Mouse (Mus musculus): ENCODE data around the gene Egfl6. TPM values are rescaled to one million over a fixed set of nuclear protein-coding genes. Genes with fewer than 3 reads are reported as not detected.
"Not testable (repeated sequence)": the region's sequence is repeated elsewhere in the genome, so short reads cannot be mapped to it uniquely, and the experiment has no call there.

Egfl6 gene
- polyA plus RNA-seq, 1 experiment from 2014 or later = 8.6 TPM

DNA sequence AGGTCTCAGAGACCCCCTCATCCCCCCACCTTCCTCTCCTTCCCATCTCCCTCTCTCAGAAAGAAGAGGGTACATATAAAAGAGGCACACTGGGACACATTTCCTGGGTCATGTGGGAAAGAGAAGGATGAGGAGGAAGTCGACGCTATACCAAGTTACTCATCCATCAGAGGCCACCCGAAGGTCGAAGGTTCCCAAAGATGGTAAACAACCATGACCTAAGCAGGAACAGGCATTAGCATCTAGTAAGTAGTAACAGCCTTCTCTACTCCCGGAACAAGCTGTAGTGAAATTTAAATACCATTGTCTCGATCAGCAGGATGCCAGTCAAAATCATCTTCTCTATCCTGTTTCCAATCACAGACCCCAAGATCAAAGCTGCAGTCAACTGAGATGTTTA lies 53.8 kb downstream of the Egfl6 start:
- Histone ChIP-seq H3K9me3 (ENCODE audit: control insufficient read depth, low read length) (no peaks in the 10 kb centered on the region), H3K27me3 (ENCODE audit: control insufficient read depth, insufficient read depth, low read length) (0 out of 2 replicates have a peak, but pooled peaks cover 2% of the 10 kb centered on the region), H3K36me3 (ENCODE audit: control insufficient read depth, insufficient read depth, low read length) (no peaks in the 10 kb centered on the region), H3K4me2 (ENCODE audit: low read depth) (no peak overlapping the region), H3K9ac (ENCODE audit: low read length) (no peak overlapping the region), H3K4me1 (ENCODE audit: control insufficient read depth, insufficient read depth, low read length) (no peaks in the 10 kb centered on the region), H3K27ac (ENCODE audit: low read depth, low read length) (no peak overlapping the region), H3K4me3 (ENCODE audit: low read depth, low read length) (no peak overlapping the region)
- no peak for ATAC-seq (ENCODE audit: insufficient read depth, low FRiP score, low TSS enrichment)
- DNase-seq (ENCODE audit: low spot score) = no peak
- WGBS = 34% methylated on average over 6 of the region's 6 CpGs

- no peak overlapping the region for H3K4me2 ChIP-seq (ENCODE audit: low read depth)
- no peak overlapping the region for H3K9ac ChIP-seq (ENCODE audit: low read length)
- H3K4me3 ChIP-seq (ENCODE audit: low read depth, low read length) = no peak overlapping the region
- 97% methylated on average over 3 of the region's 3 CpGs for WGBS
- ATAC-seq (ENCODE audit: insufficient read depth, low FRiP score, low TSS enrichment) (no peak), DNase-seq (ENCODE audit: low spot score) (no peak)
- H3K4me1 ChIP-seq (ENCODE audit: control insufficient read depth, insufficient read depth, low read length) = no peaks in the 10 kb centered on the region
- no peak overlapping the region for H3K27ac ChIP-seq (ENCODE audit: low read depth, low read length)
- no peaks in the 10 kb centered on the region for H3K9me3 ChIP-seq (ENCODE audit: control insufficient read depth, low read length)
- no peaks in the 10 kb centered on the region for H3K27me3 ChIP-seq (ENCODE audit: control insufficient read depth, insufficient read depth, low read length)
- H3K36me3 ChIP-seq (ENCODE audit: control insufficient read depth, insufficient read depth, low read length) = no peaks in the 10 kb centered on the region
Measured at GRCm38 (mm10) chrX:166528126-166528525, 57.4 kb downstream of the Egfl6 start.

DNA sequence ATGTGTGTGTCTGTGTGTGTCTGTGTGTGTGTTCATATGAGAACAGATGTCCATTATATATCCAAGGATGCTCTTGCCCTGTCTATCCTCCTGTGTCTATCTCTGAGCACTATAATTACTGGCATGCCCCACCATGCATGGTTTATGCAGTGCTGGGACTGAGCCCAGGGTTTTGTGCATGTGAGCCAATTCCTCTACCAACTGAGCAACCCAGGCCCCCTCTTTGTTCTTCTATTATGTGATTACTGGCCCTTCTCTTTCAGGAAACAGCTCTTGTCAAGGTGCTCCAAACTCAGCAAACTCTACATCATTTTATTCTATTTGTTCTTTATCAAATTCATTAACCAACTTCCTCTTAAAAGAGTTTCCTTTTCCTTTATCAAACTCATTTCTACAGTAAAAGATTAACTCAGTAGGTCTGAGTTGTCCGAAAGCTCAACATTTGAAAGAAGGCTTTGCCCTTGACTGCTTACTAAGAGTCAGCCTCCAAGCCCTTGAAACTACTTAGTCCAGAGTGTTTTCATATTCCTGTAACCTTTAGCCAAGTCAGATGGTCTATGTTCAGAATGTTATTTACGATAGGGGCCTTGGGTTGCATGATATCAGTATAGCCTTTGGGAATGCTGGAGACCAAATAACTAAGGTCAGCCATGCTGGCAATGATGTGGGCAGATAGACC lies 59.7 kb downstream of the Egfl6 start:
- Histone ChIP-seq H3K9me3 (ENCODE audit: control insufficient read depth, low read length) (no peaks in the 10 kb centered on the region), H3K4me2 (ENCODE audit: low read depth) (no peak overlapping the region), H3K4me1 (ENCODE audit: control insufficient read depth, insufficient read depth, low read length) (no peaks in the 10 kb centered on the region), H3K9ac (ENCODE audit: low read length) (no peak overlapping the region), H3K4me3 (ENCODE audit: low read depth, low read length) (no peak overlapping the region), H3K27ac (ENCODE audit: low read depth, low read length) (no peak overlapping the region), H3K27me3 (ENCODE audit: control insufficient read depth, insufficient read depth, low read length) (no peaks in the 10 kb centered on the region), H3K36me3 (ENCODE audit: control insufficient read depth, insufficient read depth, low read length) (no peaks in the 10 kb centered on the region)
- DNase-seq (ENCODE audit: low spot score) (no peak), ATAC-seq (ENCODE audit: insufficient read depth, low FRiP score, low TSS enrichment) (no peak)
- WGBS = 94% methylated on average over 2 of the region's 2 CpGs

GRCm38 (mm10) chrX:166520782-166521181 lies 64.7 kb downstream of the Egfl6 start:
- no peak overlapping the region for H3K4me2 ChIP-seq (ENCODE audit: low read depth)
- WGBS = 81% methylated on average over 5 of the region's 5 CpGs
- no peaks in the 10 kb centered on the region for H3K27me3 ChIP-seq (ENCODE audit: control insufficient read depth, insufficient read depth, low read length)
- H3K27ac ChIP-seq (ENCODE audit: low read depth, low read length) = no peak overlapping the region
- H3K9me3 ChIP-seq (ENCODE audit: control insufficient read depth, low read length) = no peaks in the 10 kb centered on the region
- ATAC-seq (ENCODE audit: insufficient read depth, low FRiP score, low TSS enrichment) = no peak
- no peak overlapping the region for H3K4me3 ChIP-seq (ENCODE audit: low read depth, low read length)
- no peak overlapping the region for H3K9ac ChIP-seq (ENCODE audit: low read length)
- DNase-seq (ENCODE audit: low spot score) = no peak
- H3K4me1 ChIP-seq (ENCODE audit: control insufficient read depth, insufficient read depth, low read length) = no peaks in the 10 kb centered on the region
- H3K36me3 ChIP-seq (ENCODE audit: control insufficient read depth, insufficient read depth, low read length) = no peaks in the 10 kb centered on the region

DNA sequence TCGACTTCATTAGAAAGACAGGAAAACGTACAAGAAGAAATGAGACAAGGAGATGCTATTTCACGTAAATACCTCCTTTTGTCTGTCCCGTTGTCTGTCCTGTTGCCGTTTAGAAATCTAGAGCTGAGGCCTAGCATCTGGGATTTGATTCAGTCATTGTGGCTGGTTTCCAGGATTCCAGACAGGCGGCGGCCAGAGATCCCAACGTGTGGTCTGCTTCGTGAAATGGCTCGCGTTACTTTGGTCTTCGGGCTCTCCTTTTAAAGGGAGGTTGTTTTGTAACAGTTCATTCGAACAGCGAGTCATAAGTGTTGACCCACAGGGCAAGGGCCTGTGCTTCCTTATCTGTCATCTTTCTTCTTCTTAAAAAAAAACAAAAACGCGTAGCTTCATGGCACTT lies 67.2 kb downstream of the Egfl6 start, which contains the start of gene Tceanc:
Gene Tceanc (minus strand): TSS at position 223 of the 400 bp plus-strand sequence.
- no peak for ATAC-seq (ENCODE audit: insufficient read depth, low FRiP score, low TSS enrichment)
- H3K9me3 ChIP-seq (ENCODE audit: control insufficient read depth, low read length) = no peaks in the 10 kb centered on the region
- H3K4me1 ChIP-seq (ENCODE audit: control insufficient read depth, insufficient read depth, low read length) = no peaks in the 10 kb centered on the region
- H3K4me3 ChIP-seq (ENCODE audit: low read depth, low read length) = no peak within 1 kb of the TSS
- H3K4me2 ChIP-seq (ENCODE audit: low read depth) = no peak within 1 kb of the TSS
- no peak within 1 kb of the TSS for H3K27ac ChIP-seq (ENCODE audit: low read depth, low read length)
- H3K36me3 ChIP-seq (ENCODE audit: control insufficient read depth, insufficient read depth, low read length) = no peaks in the 10 kb centered on the region
- no peak within 1 kb of the TSS for H3K9ac ChIP-seq (ENCODE audit: low read length)
- DNase-seq (ENCODE audit: low spot score) = no peak
- H3K27me3 ChIP-seq (ENCODE audit: control insufficient read depth, insufficient read depth, low read length) = no peaks in the 10 kb centered on the region
- WGBS = 75% methylated on average over 16 of the region's 16 CpGs

- Histone ChIP-seq H3K9me3 (ENCODE audit: control insufficient read depth, low read length) (no peaks in the 10 kb centered on the region), H3K9ac (ENCODE audit: low read length) (no peak overlapping the region), H3K4me2 (ENCODE audit: low read depth) (no peak overlapping the region), H3K4me1 (ENCODE audit: control insufficient read depth, insufficient read depth, low read length) (no peaks in the 10 kb centered on the region), H3K27ac (ENCODE audit: low read depth, low read length) (no peak overlapping the region), H3K27me3 (ENCODE audit: control insufficient read depth, insufficient read depth, low read length) (no peaks in the 10 kb centered on the region), H3K4me3 (ENCODE audit: low read depth, low read length) (no peak overlapping the region), H3K36me3 (ENCODE audit: control insufficient read depth, insufficient read depth, low read length) (no peaks in the 10 kb centered on the region)
- no peak for ATAC-seq (ENCODE audit: insufficient read depth, low FRiP score, low TSS enrichment)
- WGBS = 88% methylated on average over 1 of the region's 1 CpGs
- DNase-seq (ENCODE audit: low spot score) = no peak
Measured at GRCm38 (mm10) chrX:166516631-166517030, 68.9 kb downstream of the Egfl6 start.

GRCm38 (mm10) chrX:166515923-166516322 lies 69.6 kb downstream of the Egfl6 start:
- Histone ChIP-seq H3K27ac (ENCODE audit: low read depth, low read length) (no peak overlapping the region), H3K9me3 (ENCODE audit: control insufficient read depth, low read length) (no peaks in the 10 kb centered on the region), H3K27me3 (ENCODE audit: control insufficient read depth, insufficient read depth, low read length) (no peaks in the 10 kb centered on the region), H3K4me3 (ENCODE audit: low read depth, low read length) (no peak overlapping the region), H3K4me2 (ENCODE audit: low read depth) (no peak overlapping the region), H3K4me1 (ENCODE audit: control insufficient read depth, insufficient read depth, low read length) (no peaks in the 10 kb centered on the region), H3K36me3 (ENCODE audit: control insufficient read depth, insufficient read depth, low read length) (no peaks in the 10 kb centered on the region), H3K9ac (ENCODE audit: low read length) (no peak overlapping the region)
- WGBS = 93% methylated on average over 3 of the region's 3 CpGs
- no peak for DNase-seq (ENCODE audit: low spot score)
- no peak for ATAC-seq (ENCODE audit: insufficient read depth, low FRiP score, low TSS enrichment)

- not testable (repeated sequence) for H3K9ac ChIP-seq (ENCODE audit: low read length); H3K27ac ChIP-seq (ENCODE audit: low read depth, low read length); H3K4me2 ChIP-seq (ENCODE audit: low read depth); H3K4me3 ChIP-seq (ENCODE audit: low read depth, low read length); H3K36me3 ChIP-seq (ENCODE audit: control insufficient read depth, insufficient read depth, low read length); H3K4me1 ChIP-seq (ENCODE audit: control insufficient read depth, insufficient read depth, low read length); ATAC-seq (ENCODE audit: insufficient read depth, low FRiP score, low TSS enrichment); H3K27me3 ChIP-seq (ENCODE audit: control insufficient read depth, insufficient read depth, low read length); H3K9me3 ChIP-seq (ENCODE audit: control insufficient read depth, low read length); DNase-seq (ENCODE audit: low spot score)
- WGBS = 35% methylated on average over 12 of the region's 12 CpGs
Measured at GRCm38 (mm10) chrX:166514035-166514434, 71.5 kb downstream of the Egfl6 start.

DNA sequence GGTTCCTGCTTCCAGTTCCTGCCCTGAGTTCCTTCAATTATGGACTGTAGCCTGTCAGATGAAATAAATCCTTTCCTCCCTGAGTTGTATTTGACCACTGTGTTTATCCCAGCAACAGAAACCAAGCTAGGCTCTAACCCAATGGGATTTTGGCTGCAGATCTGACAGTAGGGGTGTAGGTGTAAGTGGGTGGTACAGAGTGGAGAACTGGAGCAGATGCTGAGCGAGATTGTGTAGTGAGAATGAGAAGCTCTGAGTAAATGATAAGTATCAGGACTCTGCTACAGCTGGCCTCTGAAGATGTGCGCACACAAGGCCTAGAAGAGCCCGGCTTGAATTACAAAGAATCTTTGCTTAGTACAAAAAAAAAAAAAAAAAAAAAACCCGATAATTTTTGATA lies 73.4 kb downstream of the Egfl6 start:
- no peak overlapping the region for H3K4me3 ChIP-seq (ENCODE audit: low read depth, low read length)
- DNase-seq (ENCODE audit: low spot score) (no peak), ATAC-seq (ENCODE audit: insufficient read depth, low FRiP score, low TSS enrichment) (no peak)
- WGBS = 93% methylated on average over 4 of the region's 4 CpGs
- no peaks in the 10 kb centered on the region for H3K36me3 ChIP-seq (ENCODE audit: control insufficient read depth, insufficient read depth, low read length)
- no peaks in the 10 kb centered on the region for H3K9me3 ChIP-seq (ENCODE audit: control insufficient read depth, low read length)
- H3K4me1 ChIP-seq (ENCODE audit: control insufficient read depth, insufficient read depth, low read length) = no peaks in the 10 kb centered on the region
- no peak overlapping the region for H3K27ac ChIP-seq (ENCODE audit: low read depth, low read length)
- no peak overlapping the region for H3K9ac ChIP-seq (ENCODE audit: low read length)
- H3K4me2 ChIP-seq (ENCODE audit: low read depth) = no peak overlapping the region
- no peaks in the 10 kb centered on the region for H3K27me3 ChIP-seq (ENCODE audit: control insufficient read depth, insufficient read depth, low read length)

All from neural tube, embryonic 11.5 days (tissue).